Mouse (Mus musculus) hindbrain, embryonic 14.5 days (tissue): ENCODE measurements around the gene Apoc4. TPM values are rescaled to one million over a fixed set of nuclear protein-coding genes. Genes with fewer than 3 reads are reported as not detected.

Source experiments
- ATAC-seq: fragments of 200-750 bp; cut with Nextera tagmentation; 2 replicates; pipeline ENCODE4 v1.8.0; 2017; ENCODE audit warnings: moderate number of reproducible peaks, mild to moderate bottlenecking, moderate TSS enrichment, moderate library complexity; ENCODE audit not compliant: low FRiP score
- DNase-seq: peaks from one replicate; pipeline ENCODE4 v3.0.0-alpha.2; 2015; ENCODE audit warnings: low spot score
- H3K27ac ChIP-seq: fragments of 300-500 bp; sonication (generic); 2 replicates; pipeline ENCODE4 v1.5.1; 2014; ENCODE audit warnings: mild to moderate bottlenecking, moderate library complexity
- H3K27me3 ChIP-seq: fragments of 300-500 bp; sonication (generic); 2 replicates; pipeline ENCODE4 v1.6.1; 2014; ENCODE audit warnings: mild to moderate bottlenecking, low read length, mixed read lengths; ENCODE audit not compliant: control insufficient read depth, insufficient read depth
- H3K36me3 ChIP-seq: fragments of 300-500 bp; sonication (generic); replicated peaks from 2 replicates; pipeline ENCODE4 v1.6.1; 2014; ENCODE audit not compliant: control insufficient read depth, insufficient read depth
- H3K4me1 ChIP-seq: fragments of 300-500 bp; sonication (generic); replicated peaks from 2 replicates; pipeline ENCODE4 v1.6.1; 2014; ENCODE audit warnings: antibody characterized with exemption, low read length, mixed read lengths; ENCODE audit not compliant: control insufficient read depth, insufficient read depth
- H3K4me2 ChIP-seq: fragments of 300-500 bp; sonication (generic); replicated peaks from 2 replicates; pipeline ENCODE4 v1.6.1; 2014; ENCODE audit warnings: mild to moderate bottlenecking, moderate library complexity
- H3K4me3 ChIP-seq: fragments of 300-500 bp; sonication (generic); replicated peaks from 2 replicates; pipeline ENCODE4 v1.5.1; 2014; ENCODE audit warnings: mild to moderate bottlenecking, low read length
- H3K9ac ChIP-seq: fragments of 300-500 bp; sonication (generic); 2 replicates; pipeline ENCODE4 v1.6.1; 2014
- H3K9me3 ChIP-seq: fragments of 300-500 bp; sonication (generic); 2 replicates; pipeline ENCODE4 v1.6.1; 2016; ENCODE audit warnings: low read length; ENCODE audit not compliant: control insufficient read depth
- WGBS: fragments of 180-500 bp; shearing (Covaris S2); extraction: QIAGEN DNeasy Blood & Tissue Kit; methylation state at CpG from one replicate; pipeline ENCODE4 v1.1.7; 2014; 5-methylcytosine and 5-hydroxymethylcytosine counted together
- polyA plus RNA-seq: library from polyadenylated mRNA; unstranded; fragments of >200 nt; fragmentation: Nextera tagmentation; extraction: Ambion mirVana; gene quantifications from 2 replicates; pipeline ENCODE4 v1.2.1, GENCODE M21; 2014

Apoc4 gene
- polyA plus RNA-seq, 1 experiment from 2014 or later, result not detected

- no peak for DNase-seq
- Histone ChIP-seq H3K27me3 (no peaks in the 10 kb centered on the region), H3K27ac (no peak overlapping the region), H3K4me2 (no peak overlapping the region), H3K4me3 (no peak overlapping the region), H3K4me1 (no peaks in the 10 kb centered on the region), H3K9me3 (no peaks in the 10 kb centered on the region), H3K36me3 (peaks cover 86% of the 10 kb centered on the region), H3K9ac (no peak overlapping the region)
- no peak for ATAC-seq
- 89% methylated on average over 6 of the region's 6 CpGs for WGBS
Measured at GRCm38 (mm10) chr7:19651063-19651786, 30.1 kb downstream of the Apoc4 start.

DNA sequence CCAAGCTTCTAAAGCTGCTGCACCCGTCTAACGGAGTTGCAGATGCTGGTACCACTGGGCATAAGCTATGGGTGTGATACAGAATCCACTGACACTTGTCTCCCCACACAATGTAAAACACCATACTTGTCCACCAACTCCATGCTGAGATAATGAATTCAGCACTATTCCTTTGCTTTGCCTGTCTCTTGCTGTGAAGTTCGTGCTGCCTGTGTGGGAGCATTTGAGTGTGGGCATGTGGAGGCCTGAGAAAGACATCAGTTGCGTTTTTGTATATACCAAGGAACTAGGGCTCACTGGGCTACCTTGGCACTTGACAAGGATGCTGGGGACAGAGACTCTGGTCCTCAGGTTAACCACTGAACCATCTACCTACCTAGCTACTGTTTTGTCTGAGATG is 40.1 kb downstream of the Apoc4 start:
- DNase-seq (no peak), ATAC-seq (no peak)
- no peaks in the 10 kb centered on the region for H3K27me3 ChIP-seq
- no peak overlapping the region for H3K27ac ChIP-seq
- no peak overlapping the region for H3K4me3 ChIP-seq
- no peak overlapping the region for H3K4me2 ChIP-seq
- H3K4me1 ChIP-seq, result no peaks in the 10 kb centered on the region
- peaks cover 100% of the 10 kb centered on the region for H3K36me3 ChIP-seq
- no peaks in the 10 kb centered on the region for H3K9me3 ChIP-seq
- H3K9ac ChIP-seq, result no peak overlapping the region
- 96% methylated on average over 4 of the region's 4 CpGs for WGBS

GRCm38 (mm10) chr7:19635074-19635827 is 46.0 kb downstream of the Apoc4 start:
- no peak overlapping the region for H3K4me3 ChIP-seq
- H3K9ac ChIP-seq, result no peak overlapping the region
- no peak for ATAC-seq
- no peak for DNase-seq
- no peak overlapping the region for H3K27ac ChIP-seq
- no peaks in the 10 kb centered on the region for H3K27me3 ChIP-seq
- H3K4me2 ChIP-seq, result no peak overlapping the region
- H3K36me3 ChIP-seq, result peaks cover 82% of the 10 kb centered on the region
- no peaks in the 10 kb centered on the region for H3K9me3 ChIP-seq
- H3K4me1 ChIP-seq, result no peaks in the 10 kb centered on the region
- WGBS, result 94% methylated on average over 11 of the region's 11 CpGs

DNA sequence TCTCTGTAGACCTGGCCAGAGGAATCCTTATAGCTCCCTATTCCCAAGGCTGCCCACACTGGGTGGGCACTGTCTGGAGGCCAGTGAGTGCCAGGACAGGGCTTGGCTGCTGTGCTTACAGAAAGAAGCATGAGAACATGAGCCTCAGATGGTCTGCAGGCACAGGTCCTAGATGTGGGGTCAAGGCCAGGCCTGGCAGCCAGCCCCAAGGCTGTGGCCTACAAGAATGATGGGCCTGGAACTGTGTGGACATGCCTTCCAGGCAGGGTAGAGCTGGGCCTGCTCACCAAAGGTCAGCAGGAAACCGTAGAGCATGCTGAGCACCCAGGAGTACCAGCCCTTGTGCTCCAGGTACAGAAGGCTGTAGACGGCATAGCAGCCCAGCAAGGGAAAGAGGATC is 46.7 kb downstream of the Apoc4 start:
- no peak for ATAC-seq
- WGBS, result 98% methylated on average over 2 of the region's 2 CpGs

DNA sequence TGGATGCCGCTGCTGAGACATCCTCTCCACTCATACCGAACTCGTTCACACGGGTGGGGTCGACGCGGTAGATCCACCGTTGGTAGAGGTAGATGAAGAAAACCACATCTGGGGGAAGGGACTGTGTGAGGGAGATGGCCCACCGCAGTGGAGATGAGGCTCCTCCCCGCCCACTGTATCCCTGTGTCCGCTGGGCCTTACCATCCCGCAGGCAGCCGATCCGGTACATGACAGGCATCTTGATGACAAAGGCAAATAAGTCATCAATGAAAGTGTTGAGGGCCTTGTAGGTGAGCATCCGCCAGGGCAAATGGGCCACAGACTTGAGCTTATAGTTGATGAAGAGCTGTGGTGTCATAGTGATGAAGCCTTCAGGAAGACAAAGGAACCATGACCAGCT is 47.4 kb downstream of the Apoc4 start:
- DNase-seq (no peak), ATAC-seq (no peak)
- WGBS, result 95% methylated on average over 15 of the region's 15 CpGs
- Histone ChIP-seq H3K9ac (no peak overlapping the region), H3K36me3 (peaks cover 68% of the 10 kb centered on the region), H3K27me3 (no peaks in the 10 kb centered on the region), H3K4me3 (no peak overlapping the region), H3K9me3 (no peaks in the 10 kb centered on the region), H3K4me2 (no peak overlapping the region), H3K4me1 (0 out of 2 replicates have a peak, but pooled peaks cover 3% of the 10 kb centered on the region), H3K27ac (no peak overlapping the region)

More for the DNA sequence above, 46.7 kb downstream of the Apoc4 start:
- no peaks in the 10 kb centered on the region for H3K9me3 ChIP-seq
- no peak for DNase-seq
- H3K27ac ChIP-seq, result no peak overlapping the region
- H3K9ac ChIP-seq, result no peak overlapping the region
- H3K4me2 ChIP-seq, result no peak overlapping the region
- no peaks in the 10 kb centered on the region for H3K27me3 ChIP-seq
- no peak overlapping the region for H3K4me3 ChIP-seq
- H3K36me3 ChIP-seq, result peaks cover 75% of the 10 kb centered on the region
- 0 out of 2 replicates have a peak, but pooled peaks cover 3% of the 10 kb centered on the region for H3K4me1 ChIP-seq

- DNase-seq (no peak), ATAC-seq (no peak)
- Histone ChIP-seq H3K4me3 (no peak overlapping the region), H3K9me3 (no peaks in the 10 kb centered on the region), H3K27me3 (no peaks in the 10 kb centered on the region), H3K4me1 (0 out of 2 replicates have a peak, but pooled peaks cover 5% of the 10 kb centered on the region), H3K27ac (no peak overlapping the region), H3K36me3 (peaks cover 61% of the 10 kb centered on the region), H3K9ac (no peak overlapping the region), H3K4me2 (no peak overlapping the region)
- 93% methylated on average over 17 of the region's 17 CpGs for WGBS
Measured at GRCm38 (mm10) chr7:19633197-19633596, 48.1 kb downstream of the Apoc4 start.

GRCm38 (mm10) chr7:19632720-19633119 is 48.6 kb downstream of the Apoc4 start:
- Histone ChIP-seq H3K36me3 (peaks cover 57% of the 10 kb centered on the region), H3K27me3 (no peaks in the 10 kb centered on the region), H3K4me3 (no peak overlapping the region), H3K27ac (no peak overlapping the region), H3K4me2 (no peak overlapping the region), H3K9me3 (no peaks in the 10 kb centered on the region), H3K4me1 (0 out of 2 replicates have a peak, but pooled peaks cover 6% of the 10 kb centered on the region), H3K9ac (no peak overlapping the region)
- ATAC-seq (no peak), DNase-seq (no peak)

- Histone ChIP-seq H3K27ac (no peak overlapping the region), H3K9me3 (no peaks in the 10 kb centered on the region), H3K36me3 (peaks cover 52% of the 10 kb centered on the region), H3K9ac (no peak overlapping the region), H3K4me1 (0 out of 2 replicates have a peak, but pooled peaks cover 6% of the 10 kb centered on the region), H3K4me3 (no peak overlapping the region), H3K27me3 (no peaks in the 10 kb centered on the region), H3K4me2 (no peak overlapping the region)
- ATAC-seq (no peak), DNase-seq (no peak)
Measured at GRCm38 (mm10) chr7:19632275-19632674, 49.0 kb downstream of the Apoc4 start.

- peak; percentile 78 for ATAC-seq
- WGBS, result 2% methylated on average over 23 of the region's 41 CpGs
- Histone ChIP-seq H3K9ac (peak within 1 kb of the TSS; percentile 60), H3K9me3 (no peaks in the 10 kb centered on the region), H3K4me3 (peak within 1 kb of the TSS; percentile 76), H3K4me2 (peak within 1 kb of the TSS; percentile 96), H3K27me3 (no peaks in the 10 kb centered on the region), H3K4me1 (0 out of 2 replicates have a peak, but pooled peaks cover 6% of the 10 kb centered on the region), H3K36me3 (peaks cover 23% of the 10 kb centered on the region), H3K27ac (peak within 1 kb of the TSS; percentile 76)
- peak; percentile 93 for DNase-seq
Measured at GRCm38 (mm10) chr7:19629361-19629734, 51.9 kb downstream of the Apoc4 start, which contains the start of gene Relb. Gene Relb (minus strand): TSS chr7:19629438.
